Mouse (Mus musculus): Measurements from ENCODE around the gene Rnaseh2b. TPM values are rescaled to one million over a fixed set of nuclear protein-coding genes. Genes with fewer than 3 reads are reported as not detected.
A peak's percentile ranks its signal among the peaks of the same experiment; 100 is the strongest.

Gene Rnaseh2b
- total and polyA plus RNA-seq, 3 experiments = 21.2 to 63.7 (median 53.6) TPM

- Histone ChIP-seq H3K4me3 (replicated peaks in 1 of 3; ENCODE audit: low read depth in 2 of 3, low read length in 2 of 3, poor library complexity in 1 of 3) (no peak overlapping the region), H3K27ac (ENCODE audit: insufficient read depth, low read depth) (no peak overlapping the region), H3K9me3 (replicated peaks; ENCODE audit: low read length) (no peaks in the 10 kb centered on the region), H3K9ac (ENCODE audit: insufficient read depth, low read depth) (no peak overlapping the region), H3K4me2 (ENCODE audit: insufficient read depth, low read depth, poor library complexity, severe bottlenecking) (no peak overlapping the region), H3K36me3 (replicated peaks in 1 of 2; ENCODE audit: control insufficient read depth in 1 of 2, insufficient read depth in 1 of 2, low read length in 1 of 2) (no peaks in the 10 kb centered on the region), H3K27me3 (replicated peaks) (no peaks in the 10 kb centered on the region), H3K4me1 (ENCODE audit: control insufficient read depth in 1 of 2, insufficient read depth in 2 of 2) (peaks cover 2 to 10% of the 10 kb centered on the region in 2 experiments; a peak in 2 of 4 replicates), H3K79me2 (replicated peaks; ENCODE audit: control insufficient read depth, extremely low read depth, insufficient read depth, poor library complexity, severe bottlenecking) (no peaks in the 10 kb centered on the region)
- in situ Hi-C loops (cut with MboI; ENCODE audit: low pct_ligation_motif_present, low pct_unique_long_range_greater_than_20kb, low sequenced_read_pairs) = no loop called here
- dilution Hi-C loops (cut with MboI; ENCODE audit: extremely low pct_ligation_motif_present, extremely low pct_unique_long_range_greater_than_20kb, low sequenced_read_pairs) = no loop called here
- no peak for TF ChIP-seq CHD1 (IDR thresholded peaks at IDR 0.05; ENCODE audit: low read depth, low read length)
- DNase-seq (ENCODE audit: extremely low read depth) = no peak
These were observed 6.4 kb downstream of the Rnaseh2b start for GRCm38 (mm10) chr14:62298808-62299207.

- no peak for TF ChIP-seq ZNF384 (IDR thresholded peaks at IDR 0.05; ENCODE audit: low read depth, low read length)
- no peak for TF ChIP-seq CHD2 (IDR thresholded peaks at IDR 0.05; ENCODE audit: low read length)
- no peak for TF ChIP-seq MXI1 (IDR thresholded peaks at IDR 0.05; ENCODE audit: low read depth, low read length)
- no peak for TF ChIP-seq POLR2A (IDR thresholded peaks at IDR 0.05; ENCODE audit: low read depth, low read length)
- TF ChIP-seq PAX5 (IDR thresholded peaks at IDR 0.05; ENCODE audit: low read length) = no peak
- no peak for TF ChIP-seq HCFC1 (IDR thresholded peaks at IDR 0.05; ENCODE audit: low read depth, low read length)
- TF ChIP-seq USF2 (conservative IDR thresholded peaks at IDR 0.05; ENCODE audit: low read depth, low read length) = no peak
- no peak for TF ChIP-seq TCF12 (IDR thresholded peaks at IDR 0.05; ENCODE audit: low read depth, low read length)
- no peak for TF ChIP-seq MAX (IDR thresholded peaks at IDR 0.05; ENCODE audit: low read length)
- TF ChIP-seq MYC (IDR thresholded peaks at IDR 0.05; ENCODE audit: low read depth, low read length) = no peak
- no peak for TF ChIP-seq NRF1 (IDR thresholded peaks at IDR 0.05; ENCODE audit: low read depth, low read length)
- TF ChIP-seq E2F4 (IDR thresholded peaks at IDR 0.05; ENCODE audit: insufficient replicate concordance, low read depth, low read length) = no peak
- TF ChIP-seq KAT2A (IDR thresholded peaks at IDR 0.05; ENCODE audit: insufficient replicate concordance, low read length) = no peak
- TF ChIP-seq ZMIZ1 (IDR thresholded peaks at IDR 0.05; ENCODE audit: low read depth, low read length) = no peak
- TF ChIP-seq ELF1 (IDR thresholded peaks at IDR 0.05; ENCODE audit: low read depth, low read length) = no peak
- TF ChIP-seq MAZ (IDR thresholded peaks at IDR 0.05; ENCODE audit: low read depth, low read length) = no peak
- TF ChIP-seq RAD21 (IDR thresholded peaks at IDR 0.05; ENCODE audit: low read depth, low read length) = no peak
- no peak for TF ChIP-seq TBP (conservative IDR thresholded peaks at IDR 0.05; ENCODE audit: low read depth, low read length)
- no peak for TF ChIP-seq RCOR1 (conservative IDR thresholded peaks at IDR 0.05; ENCODE audit: low read depth, low read length)
- no peak for TF ChIP-seq MEF2A (IDR thresholded peaks at IDR 0.05; ENCODE audit: borderline replicate concordance, low read depth, low read length)
- Histone ChIP-seq H3K79me2 (replicated peaks; ENCODE audit: control insufficient read depth, extremely low read depth, insufficient read depth, poor library complexity, severe bottlenecking) (no peaks in the 10 kb centered on the region), H3K4me2 (ENCODE audit: insufficient read depth, low read depth, poor library complexity, severe bottlenecking) (peak overlapping the region; percentile 27; the same call in 1 of the 2 replicates), H3K36me3 (replicated peaks in 1 of 2; ENCODE audit: control insufficient read depth in 1 of 2, insufficient read depth in 1 of 2, low read length in 1 of 2) (no peaks in the 10 kb centered on the region), H3K27ac (ENCODE audit: insufficient read depth, low read depth) (no peak overlapping the region), H3K4me1 (ENCODE audit: control insufficient read depth in 1 of 2, insufficient read depth in 2 of 2) (peaks cover 2 to 10% of the 10 kb centered on the region in 2 experiments; a peak in 2 of 4 replicates), H3K4me3 (replicated peaks in 1 of 3; ENCODE audit: low read depth in 2 of 3, low read length in 2 of 3, poor library complexity in 1 of 3) (no peak overlapping the region), H3K9me3 (replicated peaks; ENCODE audit: low read length) (no peaks in the 10 kb centered on the region), H3K9ac (ENCODE audit: insufficient read depth, low read depth) (no peak overlapping the region), H3K27me3 (replicated peaks) (no peaks in the 10 kb centered on the region)
- dilution Hi-C loops (cut with MboI; ENCODE audit: extremely low pct_ligation_motif_present, extremely low pct_unique_long_range_greater_than_20kb, low sequenced_read_pairs) = no loop called here
- in situ Hi-C loops (cut with MboI; ENCODE audit: low pct_ligation_motif_present, low pct_unique_long_range_greater_than_20kb, low sequenced_read_pairs) = no loop called here
- DNase-seq (ENCODE audit: extremely low read depth) = no peak
These were observed 7.6 kb downstream of the Rnaseh2b start for GRCm38 (mm10) chr14:62300031-62300430.
